Mouse (Mus musculus) c-Kit-positive CD71-positive TER-119-negative erythroid progenitor cells, embryonic 14.5 days (primary cell): ENCODE results near the gene Ptprh.

ENCODE experiments used
- DNase-seq: peaks from one replicate; pipeline ENCODE4 v3.0.0-alpha.2; 2013; ENCODE audit warnings: low read depth

The Ptprh gene

GRCm38 (mm10) chr7:4523205-4524130 is 80.4 kb downstream of the Ptprh start:
- DNase-seq: no peak

DNA sequence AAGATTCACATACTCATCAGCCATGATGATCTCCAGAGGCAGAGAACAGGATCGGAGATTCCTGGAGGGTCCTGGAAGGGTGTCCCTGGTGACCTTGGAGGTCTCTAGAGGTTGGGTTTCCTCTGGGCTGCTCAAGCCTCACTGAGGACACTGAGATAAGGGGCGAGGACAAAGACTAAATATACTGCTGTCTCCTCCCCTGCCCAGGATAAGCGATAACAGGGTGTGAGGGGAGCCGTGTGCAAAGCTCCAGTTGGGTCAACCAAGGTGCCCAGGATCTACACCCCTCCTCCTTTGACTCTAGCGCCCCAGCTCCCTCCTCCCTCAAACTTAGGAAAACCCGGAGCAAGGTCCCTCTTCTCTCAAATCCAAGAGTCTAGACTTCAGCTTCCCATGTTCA is 81.5 kb downstream of the Ptprh start:
- no peak for DNase-seq

- DNase-seq: no peak
Measured at GRCm38 (mm10) chr7:4521231-4522003, 82.4 kb downstream of the Ptprh start.

GRCm38 (mm10) chr7:4518487-4518886 is 85.4 kb downstream of the Ptprh start:
- DNase-seq: no peak

- no peak for DNase-seq
Measured at GRCm38 (mm10) chr7:4516332-4517050, 87.3 kb downstream of the Ptprh start, which contains the start of gene Tnnt1. Gene Tnnt1, minus strand, starts transcription at chr7:4516382.

GRCm38 (mm10) chr7:4515853-4516252 is 88.0 kb downstream of the Ptprh start:
- DNase-seq: no peak

DNA sequence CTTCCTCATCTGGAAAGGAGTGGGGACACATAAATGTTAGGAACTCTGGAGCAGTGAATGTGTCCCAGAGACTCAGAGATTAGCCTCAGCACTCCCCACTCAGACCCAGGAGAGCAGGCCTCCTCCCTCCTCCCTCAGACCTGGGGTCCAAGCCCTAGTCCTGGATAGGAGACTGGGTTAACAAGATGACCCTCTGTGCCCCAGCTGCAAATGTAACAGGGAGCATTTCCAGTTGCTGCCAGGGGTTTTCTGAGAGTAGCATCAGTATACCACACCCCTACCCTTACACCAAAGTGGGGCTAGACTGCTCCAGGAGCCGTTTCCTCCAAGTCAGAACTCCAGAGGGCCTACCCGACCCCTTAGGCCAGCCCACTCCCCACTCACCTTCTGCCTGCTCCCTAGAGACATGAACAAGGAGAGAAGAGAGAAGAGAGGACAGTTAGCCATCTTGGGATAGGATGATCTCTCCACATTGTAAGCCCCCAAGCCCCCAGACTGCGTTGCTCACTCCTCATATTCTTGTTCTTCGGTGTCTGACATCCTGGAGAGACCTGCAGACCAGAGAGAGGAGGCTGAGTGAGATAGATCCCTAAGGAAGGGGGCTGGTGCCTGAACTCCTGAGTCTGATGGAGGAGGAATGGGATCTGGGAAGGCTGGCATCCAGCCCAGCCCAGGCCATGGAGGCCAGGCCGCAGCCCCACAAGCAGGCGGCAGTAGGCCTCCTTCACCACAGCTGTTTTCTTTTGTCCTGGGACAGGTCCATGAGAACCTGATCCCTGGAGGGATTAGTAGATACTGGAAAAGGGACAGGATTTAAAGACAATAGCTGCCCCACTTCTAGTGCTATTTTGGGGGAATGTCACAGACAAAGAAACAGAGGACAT is 89.8 kb downstream of the Ptprh start:
- DNase-seq: no peak

GRCm38 (mm10) chr7:4513236-4513635 is 90.6 kb downstream of the Ptprh start:
- DNase-seq: peak; percentile 56

GRCm38 (mm10) chr7:4511489-4512224 is 92.2 kb downstream of the Ptprh start:
- no peak for DNase-seq

DNA sequence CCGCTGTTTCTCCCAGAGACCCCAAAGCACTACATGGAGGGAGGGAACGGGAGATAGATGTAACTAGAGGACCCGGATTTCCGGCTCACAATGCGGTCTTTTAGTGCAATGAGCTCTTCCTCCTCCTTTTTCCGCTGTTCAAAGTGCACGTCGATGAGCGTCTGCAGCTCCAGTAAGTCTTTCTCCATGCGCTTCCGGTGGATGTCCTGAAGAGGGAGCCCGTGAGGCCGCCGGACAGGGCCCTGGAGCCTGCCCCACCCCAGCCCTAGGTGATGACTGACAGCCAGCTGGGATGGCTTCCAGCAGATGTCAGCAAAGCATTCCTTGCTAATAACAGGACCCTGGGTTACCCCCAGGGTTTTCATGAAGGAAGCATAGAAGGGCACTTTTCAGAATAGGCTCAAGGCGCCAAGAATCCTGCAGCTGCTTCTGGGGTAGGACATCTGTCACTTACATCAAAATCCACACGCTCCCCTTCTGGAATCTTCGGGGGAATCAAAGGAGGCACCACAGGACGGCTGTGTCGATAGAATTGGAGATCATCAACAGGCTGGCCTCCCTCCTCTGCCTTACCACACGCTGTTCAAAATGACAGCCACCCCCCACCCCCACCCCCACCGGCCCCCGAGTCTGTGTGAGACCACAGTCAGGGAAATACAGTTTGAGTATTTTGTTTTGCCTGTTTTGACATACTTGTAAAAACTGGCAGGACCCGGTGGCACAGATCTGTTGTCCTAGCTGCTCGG is 93.8 kb downstream of the Ptprh start:
- DNase-seq: peak; percentile 68

DNA sequence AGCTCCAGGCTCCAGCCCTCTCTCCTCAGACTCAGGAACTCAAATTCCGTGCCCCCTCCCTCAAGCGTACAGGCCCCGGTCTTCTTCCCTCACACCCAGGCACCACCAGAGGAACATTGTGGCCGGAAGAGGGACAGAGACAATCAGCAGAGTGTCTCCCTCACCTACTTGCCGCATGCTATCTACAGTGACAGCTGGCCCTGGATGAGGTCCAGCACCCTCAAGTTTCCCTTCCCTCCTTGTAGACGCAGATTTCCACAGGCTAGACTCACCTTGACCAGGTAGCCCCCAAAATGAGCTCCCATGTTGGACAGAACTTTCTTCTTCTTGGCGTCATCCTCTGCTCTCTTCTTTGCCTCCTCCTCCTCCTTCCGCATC is 95.1 kb downstream of the Ptprh start:
- no peak for DNase-seq

DNA sequence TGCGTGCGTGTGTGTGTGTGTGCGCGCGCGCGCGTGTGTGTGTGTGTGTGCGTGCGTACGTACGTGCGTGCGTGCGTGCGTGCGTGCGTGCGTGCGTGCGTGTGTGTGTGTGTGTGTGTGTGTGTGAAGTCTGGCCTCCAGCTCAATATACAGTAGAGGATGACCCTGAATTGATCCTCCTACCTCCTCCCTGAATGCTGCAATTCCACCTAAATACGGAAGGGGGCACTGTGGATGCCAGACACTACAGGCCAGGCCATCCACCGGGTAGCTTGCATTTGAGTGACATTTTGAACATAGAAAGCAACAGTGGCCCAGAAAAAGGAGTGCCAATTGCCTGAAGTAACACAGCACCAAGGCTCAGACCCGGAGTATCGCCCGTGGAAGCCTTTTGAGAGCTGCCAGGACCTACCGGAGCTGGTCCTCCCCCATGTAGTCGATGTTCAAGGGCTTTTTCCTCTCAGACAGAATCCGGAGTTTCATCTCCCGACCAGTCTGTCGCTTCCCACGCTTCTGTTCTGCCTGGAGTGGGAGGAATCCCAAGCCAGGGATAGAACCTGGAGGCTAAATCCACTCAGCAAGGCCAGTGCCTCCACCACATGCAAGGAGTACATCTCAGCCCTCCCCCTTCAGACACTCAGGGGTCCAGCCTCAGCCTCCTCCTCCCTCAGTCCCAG is 95.6 kb downstream of the Ptprh start:
- DNase-seq: no peak

- DNase-seq: no peak
Measured at GRCm38 (mm10) chr7:4507220-4507619, 96.6 kb downstream of the Ptprh start.

GRCm38 (mm10) chr7:4504646-4505435 is 99.0 kb downstream of the Ptprh start:
- no peak for DNase-seq

- DNase-seq: no peak
Measured at GRCm38 (mm10) chr7:4503858-4504257, 100.0 kb downstream of the Ptprh start.

DNA sequence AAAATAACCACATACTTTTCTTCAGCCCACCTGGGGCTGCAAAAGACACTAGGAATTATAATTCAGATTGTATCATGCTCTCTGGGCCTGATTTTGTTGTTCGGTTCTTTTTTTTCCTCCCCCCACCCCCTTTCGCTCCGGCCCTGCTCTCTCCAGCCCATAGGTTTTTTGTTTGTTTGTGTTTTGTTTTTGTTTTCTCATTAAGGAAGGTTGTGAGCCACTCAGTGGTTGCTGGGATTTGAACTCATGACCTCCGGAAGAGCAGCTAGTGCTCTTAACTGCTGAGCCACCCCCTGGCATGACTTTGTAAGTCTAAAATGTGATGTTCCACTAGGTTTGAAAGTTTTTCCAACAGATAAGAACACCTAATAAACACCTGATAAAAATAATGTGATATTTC is 100.7 kb downstream of the Ptprh start:
- DNase-seq: no peak

GRCm38 (mm10) chr7:4502421-4503090 is 101.3 kb downstream of the Ptprh start:
- peak; percentile 72 for DNase-seq
